Mouse (Mus musculus) erythroid progenitor cell, adult 5-6 weeks (primary cell): Measurements from ENCODE around the gene Myo16. TPM values are rescaled to one million over a fixed set of nuclear protein-coding genes. Genes with fewer than 3 reads are reported as not detected.

Source experiments
- ATAC-seq: replicated peaks from 2 replicates; pipeline ENCODE4 v1.8.0; 2016; ENCODE audit warnings: moderate number of reproducible peaks, mild to moderate bottlenecking, moderate TSS enrichment, inconsistent platforms; ENCODE audit not compliant: poor library complexity, low FRiP score, severe bottlenecking
- total RNA-seq, 2 experiments: library from RNA; stranded (forward) in 1 of 2; stranded (reverse) in 1 of 2; fragments of 150-400 nt in 1 of 2; fragments of 186-747, 209-891 nt in 1 of 2; gene quantifications; 2 replicates each; pipeline versions ENCODE4 v1.2.3 to v1.2.4; 2015 to 2017; ENCODE audit warnings: low replicate concordance in 2 of 2

The Myo16 gene
- total RNA-seq, 2 experiments from 2014 or later: not detected

DNA sequence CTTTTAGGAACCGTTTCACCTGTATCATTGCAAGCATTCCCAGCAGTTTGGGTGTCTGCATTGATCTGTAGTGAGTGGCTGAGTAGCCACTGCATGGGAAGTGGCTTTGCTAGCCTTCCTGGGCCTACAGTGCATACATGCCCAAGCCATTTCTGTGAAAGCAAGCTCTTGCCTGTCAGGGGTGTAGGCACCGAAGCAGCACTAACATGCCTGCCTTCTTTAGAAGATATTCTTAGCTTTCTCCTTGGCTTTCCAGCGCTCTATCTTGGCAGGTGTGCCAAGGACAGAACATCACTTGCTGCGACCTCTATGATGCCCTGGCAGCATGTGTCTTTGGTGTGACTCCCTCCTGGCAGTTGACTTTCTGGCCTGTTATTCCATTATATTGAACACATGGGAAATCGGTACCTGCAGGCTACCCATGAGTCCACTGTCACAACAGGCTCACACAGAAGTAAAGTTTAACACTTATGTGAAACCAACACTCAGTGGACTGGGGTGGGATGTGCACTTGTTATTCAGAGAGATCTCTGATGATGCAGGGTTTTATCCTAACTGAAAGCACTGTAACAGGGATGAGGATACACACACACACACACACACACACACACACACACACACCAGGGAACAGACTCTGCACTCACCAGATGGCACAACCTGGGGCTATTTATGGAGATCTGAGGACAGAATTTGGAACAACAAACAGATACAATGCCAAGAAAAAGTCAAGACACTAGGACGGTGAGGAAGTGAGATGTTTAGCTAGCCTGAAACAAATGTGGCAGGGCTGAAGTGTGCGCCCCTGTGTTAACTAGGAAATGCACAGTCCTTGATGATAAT, 21.4 kb downstream of the Myo16 start:
- ATAC-seq: no peak

DNA sequence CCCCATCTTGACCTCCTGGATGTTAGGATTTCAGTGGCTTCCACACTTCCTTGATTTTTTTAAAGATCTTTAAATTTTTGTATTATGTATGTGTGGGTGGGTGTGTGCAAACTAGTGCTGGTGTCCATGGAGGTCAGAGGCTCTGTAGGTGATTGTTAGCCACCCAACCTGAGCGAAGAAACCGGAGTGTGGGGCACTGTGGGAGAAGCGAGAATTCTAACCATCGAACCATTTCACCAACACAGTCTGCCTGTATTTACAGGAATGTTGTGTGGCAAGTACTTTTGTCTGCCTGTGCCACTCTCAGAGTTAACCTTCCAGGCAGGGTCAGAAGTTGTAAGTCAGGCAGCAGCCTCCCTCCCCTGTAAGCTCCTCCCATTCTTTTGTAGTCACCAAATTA, 22.3 kb downstream of the Myo16 start:
- no peak for ATAC-seq

DNA sequence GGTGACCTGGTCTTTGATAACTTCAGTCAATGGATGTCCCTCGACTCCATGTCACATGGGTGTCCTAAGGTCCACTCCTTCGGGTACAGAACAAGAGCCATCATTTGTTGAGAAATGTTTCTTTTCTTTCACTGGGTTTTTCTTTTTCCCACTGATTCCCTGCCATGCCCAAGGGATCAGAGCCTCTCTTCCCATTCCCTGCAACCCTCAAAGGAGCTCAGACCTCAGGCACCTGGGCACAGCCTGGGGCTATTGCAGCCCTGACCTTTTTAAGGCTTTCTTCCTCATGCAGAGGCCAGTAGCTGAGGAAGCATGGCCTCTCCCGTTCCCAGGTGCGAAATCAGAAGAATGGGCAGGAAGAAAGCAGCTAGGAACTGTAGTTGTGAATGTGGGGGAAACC, 23.4 kb downstream of the Myo16 start:
- ATAC-seq: no peak

DNA sequence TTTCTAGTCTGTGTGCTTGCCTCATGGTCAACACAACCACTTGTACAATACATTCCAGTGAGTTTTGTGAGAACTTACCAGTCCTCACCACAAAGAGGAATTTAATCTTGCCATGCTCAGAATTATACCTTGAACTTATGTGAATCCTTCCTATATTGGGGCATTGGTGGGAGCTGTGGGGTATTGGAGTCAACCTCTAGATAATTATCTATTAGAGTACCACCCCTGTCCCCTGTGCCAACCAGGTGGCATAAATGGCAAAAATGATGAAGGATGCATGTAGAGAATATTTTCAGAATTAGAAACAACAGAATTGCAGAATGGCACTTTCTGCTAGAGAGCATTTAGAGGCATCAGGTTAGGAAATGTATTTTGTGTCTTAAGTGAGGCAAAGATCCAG, 25.3 kb downstream of the Myo16 start:
- no peak for ATAC-seq

DNA sequence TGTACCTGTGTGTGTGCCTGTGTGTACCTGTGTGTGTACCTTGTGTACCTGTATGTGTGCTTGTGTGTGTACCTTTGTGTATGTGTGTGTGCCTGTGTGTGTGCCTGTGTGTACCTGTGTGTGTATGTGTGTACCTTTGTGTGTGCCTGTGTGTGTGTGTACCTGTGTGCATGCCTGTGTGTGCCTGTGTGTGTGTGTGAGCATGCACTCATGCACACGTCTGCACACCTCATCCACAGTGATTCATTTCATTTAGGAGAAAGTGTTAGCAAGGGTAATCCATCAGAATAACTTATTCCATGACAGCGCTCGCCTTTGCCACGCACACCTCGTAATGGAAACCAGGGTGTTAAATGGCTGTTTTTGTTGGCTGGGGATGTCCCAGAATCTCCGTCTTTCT, 36.9 kb downstream of the Myo16 start:
- ATAC-seq: no peak

DNA sequence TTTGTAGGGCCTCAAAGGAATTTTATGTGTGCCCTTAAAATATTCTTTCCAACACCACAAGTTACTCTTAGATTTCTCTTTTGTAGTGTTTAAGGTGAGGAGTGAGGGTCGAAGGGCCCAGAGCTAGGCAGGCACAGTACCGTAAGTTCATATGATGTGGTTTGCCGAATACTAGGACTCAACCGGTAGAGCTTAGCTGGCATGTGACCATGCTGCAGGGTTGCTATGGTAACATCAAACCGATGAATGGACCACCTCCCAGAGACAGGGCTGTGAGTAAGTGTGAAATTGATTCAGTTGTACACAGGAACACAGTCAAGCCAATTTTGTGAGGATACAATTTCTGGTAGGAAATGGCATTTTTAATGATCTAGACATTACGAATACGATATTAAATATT, 44.5 kb downstream of the Myo16 start:
- no peak for ATAC-seq

DNA sequence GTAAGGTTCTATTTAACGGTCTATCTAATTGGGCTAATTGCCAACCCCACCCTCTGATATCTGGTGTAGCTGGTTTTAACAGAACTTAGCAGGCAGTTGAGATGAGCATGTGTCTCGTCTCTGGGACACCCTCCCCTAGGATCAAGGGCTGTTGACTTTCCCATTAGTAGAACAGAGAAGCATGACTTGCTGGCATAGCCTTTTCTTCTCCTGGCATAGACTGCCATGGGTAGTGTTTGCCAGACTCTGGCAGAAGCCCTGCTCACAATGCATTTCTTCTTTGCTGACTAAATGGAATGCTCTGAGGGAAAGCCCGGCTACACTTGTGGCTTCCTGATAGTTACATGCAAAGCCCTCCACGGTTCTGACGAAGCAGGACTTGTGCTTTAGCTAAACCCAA, 45.6 kb downstream of the Myo16 start:
- no peak for ATAC-seq

DNA sequence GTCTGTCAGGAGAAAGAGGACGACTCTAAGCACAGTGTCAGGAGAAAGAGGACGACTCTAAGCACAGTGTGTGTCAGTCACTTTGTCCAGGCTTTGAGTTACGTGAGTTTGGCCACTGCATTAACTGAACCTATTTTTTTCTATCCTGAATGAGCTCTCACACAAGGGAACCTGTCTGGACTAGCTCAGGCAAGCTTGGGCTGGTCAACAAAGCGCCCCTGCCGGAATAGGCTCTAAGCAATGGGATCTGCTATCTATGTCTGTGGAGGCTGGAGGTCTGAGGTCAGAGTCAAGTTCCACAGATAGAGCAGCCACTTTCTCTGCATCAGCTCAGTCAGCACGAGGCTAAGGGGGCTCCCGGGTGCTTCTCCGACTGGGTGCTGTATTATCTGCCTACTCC, 46.3 kb downstream of the Myo16 start:
- ATAC-seq: no peak

DNA sequence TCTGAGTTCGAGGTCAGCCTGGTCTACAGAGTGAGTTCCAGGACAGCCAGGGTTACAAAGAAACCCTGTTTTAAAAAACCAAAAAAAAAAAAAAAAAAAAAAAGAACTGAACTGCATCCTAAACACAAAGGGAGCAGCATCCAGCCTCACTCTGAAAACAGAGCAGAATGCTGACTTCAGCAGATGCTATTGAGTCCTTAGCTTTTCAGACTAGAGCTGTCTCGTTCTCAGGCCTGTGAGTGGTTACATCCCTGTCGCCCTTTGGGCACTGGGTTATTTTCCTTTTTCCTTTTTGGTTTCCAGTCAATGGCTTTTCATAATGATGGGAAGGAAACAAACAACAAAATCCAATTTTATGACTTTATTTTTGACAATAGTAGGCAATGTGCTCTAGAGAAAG, 61.3 kb downstream of the Myo16 start:
- ATAC-seq: no peak

DNA sequence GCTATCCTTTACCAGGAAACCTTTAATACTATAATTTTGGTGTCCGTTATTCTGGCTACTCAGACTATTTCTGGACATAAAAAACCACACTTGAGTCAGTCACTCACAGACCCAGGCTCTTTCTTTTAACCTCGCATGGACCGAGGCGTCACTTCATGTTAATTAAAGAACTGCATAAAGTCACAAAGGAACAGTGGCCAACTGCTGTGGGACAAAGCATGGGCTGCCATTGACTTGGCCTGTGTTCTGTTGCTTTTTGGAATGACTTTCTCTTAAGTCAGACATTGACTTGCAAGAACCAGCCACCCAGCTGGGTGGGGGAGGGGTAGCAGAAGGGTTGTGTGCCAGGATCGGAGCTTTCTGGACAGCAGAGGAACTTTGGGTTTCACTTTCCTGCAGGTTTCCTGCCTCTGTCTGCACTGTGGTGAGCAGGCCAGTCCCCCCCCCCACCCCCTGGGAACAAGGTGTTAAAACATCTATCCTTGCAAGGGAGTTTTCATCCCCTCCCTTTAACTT, 66.1 kb downstream of the Myo16 start:
- ATAC-seq: no peak

DNA sequence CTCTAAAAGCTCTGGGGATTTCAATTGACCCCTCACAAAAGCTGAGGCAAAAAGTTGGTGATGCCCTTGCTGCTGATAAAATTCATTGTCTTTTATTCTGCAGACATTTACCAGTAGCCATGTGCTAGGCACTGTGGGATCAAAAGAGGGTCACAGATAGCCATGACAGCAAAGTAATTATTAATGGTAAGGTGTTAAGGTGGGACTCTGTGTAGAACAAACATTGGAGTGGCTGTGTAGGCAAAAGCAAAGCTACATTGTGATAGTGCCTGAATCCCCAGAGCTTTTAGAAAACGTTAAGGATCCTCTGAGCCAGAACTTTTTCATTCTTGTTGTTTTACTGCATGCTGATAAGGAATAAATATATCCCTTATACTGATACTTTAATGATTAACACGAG, 69.1 kb downstream of the Myo16 start:
- no peak for ATAC-seq

DNA sequence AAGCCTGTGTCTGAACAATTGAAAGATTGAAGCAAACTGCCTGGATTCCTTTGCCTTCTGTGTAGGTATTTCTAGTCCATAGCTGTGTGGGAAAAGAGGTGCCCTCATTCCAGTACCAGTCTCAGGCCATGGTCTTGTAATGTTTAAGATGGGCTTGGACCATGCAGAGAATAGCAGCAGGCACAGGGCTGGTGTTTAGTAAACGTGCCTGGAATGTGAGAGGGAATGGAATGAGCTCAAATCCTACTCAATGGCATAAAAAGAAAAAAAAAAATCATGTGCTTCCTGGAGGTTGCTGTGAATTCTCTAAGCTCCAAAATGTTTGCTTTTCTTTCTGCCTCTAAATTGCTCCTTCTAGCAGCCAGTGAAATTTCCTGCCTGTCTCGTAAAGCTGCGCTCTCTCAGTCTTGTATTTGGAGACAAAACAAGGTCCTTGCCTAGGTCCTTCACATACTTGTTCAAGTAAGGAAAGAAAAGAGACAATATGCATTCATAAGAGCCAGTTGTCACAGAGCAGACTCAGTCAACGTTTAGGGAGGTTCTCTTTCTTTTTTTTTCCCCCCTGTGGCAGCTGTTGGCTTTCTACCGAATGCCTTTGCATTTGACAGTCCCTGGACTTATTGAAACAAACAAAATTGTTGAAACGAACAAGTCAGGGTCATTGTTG, 70.0 kb downstream of the Myo16 start:
- ATAC-seq: no peak

DNA sequence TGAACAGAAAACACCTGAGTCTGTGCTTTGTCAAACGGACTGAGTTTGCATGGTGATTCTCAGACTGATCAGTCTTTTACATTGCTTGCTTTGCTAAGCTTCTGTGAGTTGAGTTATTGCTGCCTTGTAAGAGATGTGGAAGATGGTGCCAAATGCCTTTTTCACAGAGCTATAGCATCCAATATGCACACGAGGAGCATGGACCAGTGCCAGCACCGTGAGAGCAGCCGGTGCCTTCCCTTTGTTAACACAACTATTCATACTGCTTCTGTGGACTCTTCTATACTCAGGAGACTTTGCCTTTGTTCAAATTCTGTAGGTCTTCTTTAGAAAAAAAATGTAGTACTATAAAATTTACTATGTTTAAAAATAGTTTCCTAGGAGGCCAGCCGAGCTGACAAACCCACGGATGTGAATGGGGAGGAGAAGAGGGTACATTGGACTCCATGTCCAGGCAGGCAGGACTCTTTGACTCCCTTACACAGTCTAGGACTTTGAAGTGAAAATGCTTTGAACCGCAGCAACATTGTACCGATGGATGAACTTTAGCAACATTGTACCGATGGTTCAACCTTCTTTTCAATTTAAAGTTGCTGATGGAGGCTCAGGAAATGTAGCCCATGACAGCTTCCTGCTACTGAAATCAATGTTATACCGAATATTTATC, 70.7 kb downstream of the Myo16 start:
- ATAC-seq: no peak

DNA sequence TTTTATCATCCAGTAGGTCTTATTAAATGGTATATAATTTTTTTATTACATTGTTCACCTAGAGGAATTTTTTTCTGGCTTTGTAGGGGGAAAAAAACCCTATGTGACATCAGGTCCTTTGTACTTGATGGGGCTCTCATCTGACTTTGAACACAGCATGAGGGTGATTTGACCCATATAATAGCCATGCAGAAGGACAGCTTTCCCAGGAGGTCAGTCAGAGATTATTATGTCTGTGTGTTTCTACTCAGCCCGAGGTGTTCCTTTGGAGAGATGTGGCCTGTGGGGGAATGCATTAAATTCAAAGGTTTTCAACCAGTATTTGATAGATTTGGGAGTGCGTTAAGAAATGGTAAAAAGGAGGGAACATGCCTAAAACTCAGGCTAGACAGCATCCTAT, 71.3 kb downstream of the Myo16 start:
- ATAC-seq: no peak

DNA sequence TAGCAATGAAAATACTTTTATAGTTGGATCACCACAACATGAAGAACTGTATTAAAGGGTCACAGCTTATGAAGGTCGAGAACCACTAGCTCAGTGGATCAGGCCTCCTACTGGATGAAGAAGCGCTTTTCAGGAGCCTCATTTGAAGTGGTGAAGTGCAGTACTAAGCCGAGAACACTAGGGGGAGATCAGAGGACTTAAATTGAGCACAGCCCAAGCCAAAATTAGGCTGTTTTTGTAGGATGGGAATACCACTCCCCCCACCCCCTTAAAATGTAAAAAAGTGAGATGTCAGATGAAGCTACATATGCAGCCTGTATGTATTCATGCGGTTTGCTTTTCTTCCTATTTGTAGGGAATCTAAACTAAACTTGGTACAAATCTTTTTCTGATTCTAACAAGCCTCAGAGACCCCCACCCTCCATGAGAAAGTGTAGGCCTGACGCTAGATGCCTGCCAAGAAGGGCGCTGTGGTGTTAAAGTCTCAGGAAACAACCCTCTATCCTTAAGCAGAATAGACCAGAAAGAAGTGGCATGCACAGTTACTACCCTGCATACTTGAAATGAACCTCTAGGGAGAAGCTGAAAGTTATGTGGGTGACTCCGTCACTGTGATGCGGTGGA, 77.1 kb downstream of the Myo16 start:
- ATAC-seq: no peak

DNA sequence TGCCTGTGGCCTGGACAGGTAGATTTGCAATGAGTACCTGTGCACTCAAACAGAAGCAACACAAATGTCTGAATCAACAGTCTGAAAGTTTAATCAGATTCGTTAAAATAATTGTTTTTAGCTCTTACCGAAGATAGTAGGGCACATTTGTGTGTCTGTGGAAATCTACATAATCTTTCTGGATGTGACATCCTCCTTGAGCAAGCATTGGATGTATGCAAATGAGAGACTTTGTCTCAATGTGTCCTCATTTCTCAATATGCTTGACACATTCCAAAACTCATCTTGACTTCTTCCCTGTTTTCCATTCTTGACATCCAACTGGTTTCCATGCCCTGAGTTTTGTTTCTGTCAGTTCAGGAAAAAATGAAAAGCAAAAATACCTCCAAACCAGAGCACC, 80.8 kb downstream of the Myo16 start:
- no peak for ATAC-seq

DNA sequence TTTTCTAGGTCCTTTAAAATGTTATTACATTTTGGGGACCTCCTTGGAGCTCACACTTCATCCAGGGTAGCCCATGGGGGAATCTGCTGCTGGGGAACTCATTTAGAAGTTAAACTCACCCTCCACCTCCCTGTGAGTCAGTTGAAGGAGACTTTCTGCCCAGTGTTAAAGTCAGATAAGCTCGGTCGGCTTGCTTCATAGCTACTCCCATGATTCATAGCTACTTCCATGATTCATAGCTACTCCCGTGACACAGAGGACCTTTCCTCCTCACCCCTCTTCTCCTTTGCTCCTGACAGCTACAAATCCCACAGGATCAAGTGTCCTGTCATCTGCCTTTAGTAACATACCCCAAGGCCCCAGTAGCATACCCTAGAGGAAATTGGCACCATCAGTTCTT, 89.6 kb downstream of the Myo16 start:
- ATAC-seq: no peak

DNA sequence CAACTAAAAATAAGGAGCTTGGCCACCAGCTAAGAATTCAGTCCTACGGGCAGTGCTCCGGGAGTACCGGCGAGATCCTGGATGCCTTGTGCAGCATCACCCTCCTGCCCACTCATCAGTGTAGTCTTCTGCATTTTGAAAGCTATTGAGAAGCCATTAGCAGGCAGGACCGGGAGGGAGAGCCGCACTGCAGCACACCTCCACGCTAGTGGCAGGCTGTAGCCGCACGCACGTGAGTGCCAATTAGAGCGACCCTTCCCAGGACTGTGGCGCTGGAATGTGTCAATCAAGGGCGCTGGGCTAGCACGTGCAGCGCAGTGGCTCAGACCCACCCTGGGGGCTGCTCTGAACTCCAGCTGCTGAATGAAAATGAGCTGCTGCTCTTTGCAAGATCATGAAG, 95.4 kb downstream of the Myo16 start:
- no peak for ATAC-seq

DNA sequence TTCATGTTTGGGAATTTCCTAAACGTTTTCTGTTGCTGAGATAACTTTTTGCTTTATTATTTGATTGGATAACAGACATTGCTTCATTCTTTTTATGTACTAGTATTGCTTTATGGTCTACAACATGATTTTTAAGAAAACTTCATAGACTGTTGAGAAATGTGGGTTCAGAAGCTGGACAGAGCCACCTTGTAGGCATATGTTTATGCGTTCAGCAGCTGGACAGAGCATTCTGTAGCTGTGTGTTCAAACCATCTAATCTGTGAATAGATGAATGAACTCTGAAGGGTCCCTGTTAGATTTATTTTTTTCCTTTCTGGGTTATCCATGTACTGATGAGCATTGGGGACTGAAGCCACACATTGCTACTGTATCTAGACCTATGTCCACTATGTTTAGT, 102.0 kb downstream of the Myo16 start:
- ATAC-seq: no peak

DNA sequence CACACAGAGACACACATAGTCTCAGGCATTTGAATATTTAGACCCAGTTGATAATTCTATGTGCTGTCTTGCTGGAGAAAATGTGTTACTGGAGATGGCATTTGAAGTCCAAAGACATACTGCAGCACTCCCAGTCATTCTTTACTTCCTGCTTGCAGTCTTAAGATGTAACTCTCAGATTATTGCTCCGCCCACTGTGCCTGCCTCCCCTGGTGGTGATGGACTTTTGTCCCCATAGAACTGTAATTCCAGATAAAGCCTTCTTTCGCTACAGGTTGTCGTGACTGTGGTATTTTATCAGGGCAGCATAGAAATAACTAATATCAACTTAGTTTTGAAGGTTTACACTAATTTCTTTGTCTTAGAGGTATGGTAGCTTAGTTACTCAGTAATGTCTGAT, 102.9 kb downstream of the Myo16 start:
- no peak for ATAC-seq
